Mouse (Mus musculus) layer of hippocampus, adult 6 months (tissue): ENCODE data around the gene Ddx18. TPM values are rescaled to one million over a fixed set of nuclear protein-coding genes. Genes with fewer than 3 reads are reported as not detected.

Experiments
- long read RNA-seq, 2 experiments: library from polyadenylated mRNA; unstranded; transcript quantifications; one replicate each; pipeline ENCODE4 v2.0.0; 2019 to 2020
- polyA plus RNA-seq: library from polyadenylated mRNA; unstranded; fragments of <200 nt; fragmentation: Nextera tagmentation; gene quantifications from 2 replicates; pipeline ENCODE4 v1.2.3, GENCODE M21; 2021

Ddx18 gene
- polyA plus RNA-seq, result 26.3 and 32.3 TPM in 2 replicates
- long read RNA-seq, experiment 1, partial matches to known transcripts, result 28 of 30 reads
- long read RNA-seq, experiment 1, other reads (novel, unspliced or antisense), result 2 of 30 reads
- long read RNA-seq, experiment 2, transcript Ddx18-201 (13 exons, 2,258 nt), result major isoform, 44 of 68 reads
- long read RNA-seq, experiment 2, partial matches to known transcripts, result 11 of 68 reads
- long read RNA-seq, experiment 2, other reads (novel, unspliced or antisense), result 13 of 68 reads

GRCm38 (mm10) chr1:121567521-121568489 lies at the start of gene Ddx18:
TSS of gene Ddx18 (minus strand) at chr1:121567989.

GRCm38 (mm10) chr1:121528399-121528720 lies 39.4 kb downstream of the Ddx18 start, which contains the start of gene Htr5b:
TSS of gene Htr5b (minus strand) at chr1:121528465.

Other genes with a start within 250 kb of the Ddx18 start
- gene Insig2, start 235.4 kb downstream of the Ddx18 start, polyA plus RNA-seq, result 28.7 and 33.1 TPM in 2 replicates
- 3.1 and 3.4 TPM in 2 replicates for gene Ccdc93, start 136.9 kb downstream of the Ddx18 start, polyA plus RNA-seq
- 6.9 and 8.1 TPM in 2 replicates for gene Htr5b, start 39.5 kb downstream of the Ddx18 start, polyA plus RNA-seq